ENCODE assay signal across 22 mouse cellular contexts in the genomic region with DNA sequence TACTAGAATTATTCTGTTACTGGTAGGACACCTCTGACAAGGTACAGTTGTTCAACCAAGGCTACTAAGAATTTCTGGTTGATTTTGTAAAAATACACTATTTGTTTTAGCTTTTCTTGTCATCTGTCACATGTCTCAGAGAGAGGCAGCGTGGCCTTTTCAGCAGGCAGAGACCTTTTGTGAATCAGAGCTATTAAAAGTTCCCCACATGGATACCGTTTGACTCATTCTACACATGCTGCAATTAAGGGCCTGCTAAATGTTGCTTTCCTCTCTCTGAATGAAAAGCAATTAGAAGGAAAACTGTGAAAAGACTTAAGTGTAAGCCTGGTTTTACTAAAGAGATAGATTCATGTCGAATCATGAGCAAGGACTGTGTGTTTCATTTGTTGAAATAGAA.
DNase-seq lines count a peak whose midpoint lies in the region; ATAC-seq and TF ChIP-seq lines count a peak whose summit lies in the region.
"Had no signal": no experiment of that assay in that cellular context is flagged by ENCODE, and none has a peak within 500 bp of the region (broad histone marks: within the 10 kb centered on the region; RNA-seq: fewer than 3 reads in every experiment).

No protein-coding gene starts in this region.

- no peaks in the 10 kb centered on the region for H3K27me3 ChIP-seq in forebrain, embryonic 13.5 days
- no peaks in the 10 kb centered on the region for H3K27me3 ChIP-seq in hindbrain, embryonic 11.5 days (ENCODE audit: control insufficient read depth, insufficient read depth, low read length)
- H3K27me3 ChIP-seq: embryonic facial prominence, embryonic 13.5 days; hindbrain, embryonic 13.5 days; Patski had no signal

- TF ChIP-seq CTCF in layer of hippocampus, adult 2 months (conservative IDR thresholded peaks at IDR 0.05) = no peak

- H3K9ac ChIP-seq in forebrain, embryonic 13.5 days = no peak overlapping the region
- no peak overlapping the region for H3K9ac ChIP-seq in hindbrain, embryonic 11.5 days (ENCODE audit: low read depth, low read length)
- H3K9ac ChIP-seq: embryonic facial prominence, embryonic 13.5 days; hindbrain, embryonic 13.5 days had no signal

- 9% methylated on average over 3 of the region's 3 CpGs for WGBS in forebrain, embryonic 13.5 days
- WGBS in hindbrain, embryonic 11.5 days = 62% methylated on average over 3 of the region's 3 CpGs

- H3K4me2 ChIP-seq in forebrain, embryonic 13.5 days = no peak overlapping the region
- H3K4me2 ChIP-seq in hindbrain, embryonic 11.5 days (replicated peaks; ENCODE audit: low read depth, low read length) = no peak overlapping the region
- H3K4me2 ChIP-seq: embryonic facial prominence, embryonic 13.5 days; hindbrain, embryonic 13.5 days had no signal

- no peaks in the 10 kb centered on the region for H3K36me3 ChIP-seq in forebrain, embryonic 13.5 days (ENCODE audit: poor library complexity, severe bottlenecking)
- no peaks in the 10 kb centered on the region for H3K36me3 ChIP-seq in hindbrain, embryonic 11.5 days (ENCODE audit: control insufficient read depth, insufficient read depth, low read length)
- H3K36me3 ChIP-seq: embryonic facial prominence, embryonic 13.5 days; heart, embryonic 10.5 days; hindbrain, embryonic 13.5 days had no signal

- ATAC-seq in forebrain, embryonic 13.5 days = peak; percentile 88
- no peak for ATAC-seq in hindbrain, embryonic 11.5 days (ENCODE audit: low FRiP score)
- ATAC-seq: activated CD4-positive, CD25-positive, alpha-beta regulatory T cell, adult 4 months; hindbrain, postnatal 0 days; Patski had no signal

- peak; percentile 2 for DNase-seq in adrenal gland, postnatal 25 days
- DNase-seq in adrenal gland, postnatal 14 days = no peak
- DNase-seq in layer of hippocampus, adult 2 months (ENCODE audit: low spot score in 2 of 2) = peak in 1 of 2 experiments; percentile 10
- no peak for DNase-seq in layer of hippocampus, postnatal 36 days
- peak; percentile 23 for DNase-seq in telencephalon, adult 2 months (ENCODE audit: low read depth, low spot score)
- DNase-seq in liver = no peak
- DNase-seq in hindbrain, embryonic 11.5 days (ENCODE audit: low spot score) = no peak
- DNase-seq: cerebellum, adult 11-12 months; cerebellum, adult 9-10 months; cerebellum, postnatal 36 days; gastrocnemius, postnatal 10 days; heart, adult 18-20 months; heart, postnatal 10 days; heart, postnatal 4 days; kidney, adult 11 months had no signal

- H3K9me3 ChIP-seq in forebrain, embryonic 13.5 days (replicated peaks) = no peaks in the 10 kb centered on the region
- H3K9me3 ChIP-seq in hindbrain, embryonic 11.5 days (ENCODE audit: control insufficient read depth, low read length) = no peaks in the 10 kb centered on the region
- H3K9me3 ChIP-seq: embryonic facial prominence, embryonic 13.5 days; heart, embryonic 10.5 days; hindbrain, embryonic 13.5 days had no signal

- H3K4me3 ChIP-seq in layer of hippocampus, adult 2 months = no peak overlapping the region
- H3K4me3 ChIP-seq in forebrain, embryonic 13.5 days = no peak overlapping the region
- no peak overlapping the region for H3K4me3 ChIP-seq in hindbrain, embryonic 11.5 days (ENCODE audit: low read depth, low read length)
- H3K4me3 ChIP-seq: embryonic facial prominence, embryonic 13.5 days; heart, embryonic 10.5 days; hindbrain, embryonic 13.5 days had no signal

- H3K4me1 ChIP-seq in forebrain, embryonic 13.5 days = peaks cover 11% of the 10 kb centered on the region; the same call in 1 of the 2 replicates
- H3K4me1 ChIP-seq in hindbrain, embryonic 11.5 days (replicated peaks; ENCODE audit: control insufficient read depth, insufficient read depth, low read length) = no peaks in the 10 kb centered on the region
- H3K4me1 ChIP-seq: embryonic facial prominence, embryonic 13.5 days; heart, embryonic 10.5 days; hindbrain, embryonic 13.5 days had no signal

- peak overlapping the region; percentile 5; the same call in 1 of the 2 replicates for H3K27ac ChIP-seq in layer of hippocampus, adult 2 months
- no peak overlapping the region for H3K27ac ChIP-seq in forebrain, embryonic 13.5 days
- H3K27ac ChIP-seq in hindbrain, embryonic 11.5 days (ENCODE audit: low read depth, low read length) = no peak overlapping the region
- H3K27ac ChIP-seq: embryonic facial prominence, embryonic 13.5 days; heart, embryonic 10.5 days; hindbrain, embryonic 13.5 days; hindbrain, postnatal 0 days had no signal

Comparison
In these comparisons a context has a peak if more than half of its experiments do, and no peak if none do; other contexts are left out.
1. DNase-seq: peak in adrenal gland, postnatal 25 days (single experiment) and telencephalon, adult 2 months (single experiment); none in adrenal gland, postnatal 14 days (single experiment), layer of hippocampus, postnatal 36 days (0 of 2), liver (single experiment) and hindbrain, embryonic 11.5 days (single experiment).